Mouse (Mus musculus) forebrain, embryonic 10.5 days (tissue): ENCODE measurements around the gene Smc3. TPM values are rescaled to one million over a fixed set of nuclear protein-coding genes. Genes with fewer than 3 reads are reported as not detected.

Source experiments
- DNase-seq: peaks from one replicate; pipeline ENCODE4 v3.0.0-alpha.2; 2017; ENCODE audit warnings: low spot score; ENCODE audit errors: extremely low spot score
- H3K27ac ChIP-seq: fragments of 300-500 bp; sonication (generic); 2 replicates; pipeline ENCODE4 v1.5.1; 2016; ENCODE audit warnings: mild to moderate bottlenecking
- H3K27me3 ChIP-seq: fragments of 300-500 bp; sonication (generic); 2 replicates; pipeline ENCODE4 v1.6.1; 2016; ENCODE audit warnings: mild to moderate bottlenecking; ENCODE audit not compliant: poor library complexity, severe bottlenecking
- H3K36me3 ChIP-seq: fragments of 300-500 bp; sonication (generic); replicated peaks from 2 replicates; pipeline ENCODE4 v1.6.1; 2016; ENCODE audit warnings: mild to moderate bottlenecking, moderate library complexity
- H3K4me1 ChIP-seq: fragments of 300-500 bp; sonication (generic); 2 replicates; pipeline ENCODE4 v1.6.1; 2016
- H3K4me3 ChIP-seq: fragments of 300-500 bp; sonication (generic); 2 replicates; pipeline ENCODE4 v1.5.1; 2016; ENCODE audit warnings: mild to moderate bottlenecking, moderate library complexity
- H3K9me3 ChIP-seq: fragments of 300-500 bp; sonication (generic); 2 replicates; pipeline ENCODE4 v1.6.1; 2016; ENCODE audit warnings: mild to moderate bottlenecking, moderate library complexity
- WGBS: fragments of 180-500 bp; shearing (Covaris S2); methylation state at CpG from one replicate; pipeline ENCODE4 v1.1.7; 2016; 5-methylcytosine and 5-hydroxymethylcytosine counted together
- polyA plus RNA-seq: library from polyadenylated mRNA; unstranded; fragments of >200 nt; fragmentation: Nextera tagmentation; extraction: Ambion mirVana; gene quantifications from 2 replicates; pipeline ENCODE4 v1.2.1, GENCODE M21; 2016

The Smc3 gene
- polyA plus RNA-seq, 1 experiment from 2014 or later: 81.4 TPM

DNA sequence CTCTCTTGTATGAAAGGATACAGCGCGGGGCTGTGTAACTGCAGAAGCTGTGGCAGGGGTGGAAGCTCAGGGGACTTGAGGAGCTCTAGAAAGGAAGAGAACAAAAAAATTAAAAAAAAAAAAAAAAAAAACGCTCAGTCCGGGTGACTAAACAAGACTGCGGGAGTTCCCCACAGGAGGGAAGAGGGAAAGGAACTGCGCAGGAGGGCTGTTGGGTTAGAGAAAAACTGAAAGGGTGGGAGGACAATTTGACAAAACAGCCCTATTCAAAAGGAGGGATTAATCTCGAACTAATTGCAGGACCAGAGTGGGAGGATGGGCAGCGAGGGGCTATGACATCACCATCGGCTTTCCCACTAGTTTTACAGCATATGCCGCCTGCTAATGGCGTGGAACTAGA is 32.3 kb upstream of the Smc3 start:
- Histone ChIP-seq H3K9me3 (no peaks in the 10 kb centered on the region), H3K36me3 (no peaks in the 10 kb centered on the region), H3K27ac (peak overlapping the region; percentile 66; the same call in 1 of the 2 replicates), H3K4me3 (no peak overlapping the region; the same call in 1 of the 2 replicates), H3K4me1 (peaks cover 23% of the 10 kb centered on the region), H3K27me3 (no peaks in the 10 kb centered on the region)
- peak; percentile 54 for DNase-seq
- WGBS: 15% methylated on average over 11 of the region's 11 CpGs

GRCm38 (mm10) chr19:53568553-53568952 is 31.6 kb upstream of the Smc3 start:
- no peak for DNase-seq
- no peaks in the 10 kb centered on the region for H3K9me3 ChIP-seq
- H3K4me3 ChIP-seq: no peak overlapping the region
- no peaks in the 10 kb centered on the region for H3K27me3 ChIP-seq
- peaks cover 26% of the 10 kb centered on the region for H3K4me1 ChIP-seq
- peak overlapping the region; percentile 66; the same call in 1 of the 2 replicates for H3K27ac ChIP-seq
- 77% methylated on average over 3 of the region's 3 CpGs for WGBS
- no peaks in the 10 kb centered on the region for H3K36me3 ChIP-seq

- DNase-seq: no peak
These were observed 29.1 kb upstream of the Smc3 start for GRCm38 (mm10) chr19:53571056-53571455.

DNA sequence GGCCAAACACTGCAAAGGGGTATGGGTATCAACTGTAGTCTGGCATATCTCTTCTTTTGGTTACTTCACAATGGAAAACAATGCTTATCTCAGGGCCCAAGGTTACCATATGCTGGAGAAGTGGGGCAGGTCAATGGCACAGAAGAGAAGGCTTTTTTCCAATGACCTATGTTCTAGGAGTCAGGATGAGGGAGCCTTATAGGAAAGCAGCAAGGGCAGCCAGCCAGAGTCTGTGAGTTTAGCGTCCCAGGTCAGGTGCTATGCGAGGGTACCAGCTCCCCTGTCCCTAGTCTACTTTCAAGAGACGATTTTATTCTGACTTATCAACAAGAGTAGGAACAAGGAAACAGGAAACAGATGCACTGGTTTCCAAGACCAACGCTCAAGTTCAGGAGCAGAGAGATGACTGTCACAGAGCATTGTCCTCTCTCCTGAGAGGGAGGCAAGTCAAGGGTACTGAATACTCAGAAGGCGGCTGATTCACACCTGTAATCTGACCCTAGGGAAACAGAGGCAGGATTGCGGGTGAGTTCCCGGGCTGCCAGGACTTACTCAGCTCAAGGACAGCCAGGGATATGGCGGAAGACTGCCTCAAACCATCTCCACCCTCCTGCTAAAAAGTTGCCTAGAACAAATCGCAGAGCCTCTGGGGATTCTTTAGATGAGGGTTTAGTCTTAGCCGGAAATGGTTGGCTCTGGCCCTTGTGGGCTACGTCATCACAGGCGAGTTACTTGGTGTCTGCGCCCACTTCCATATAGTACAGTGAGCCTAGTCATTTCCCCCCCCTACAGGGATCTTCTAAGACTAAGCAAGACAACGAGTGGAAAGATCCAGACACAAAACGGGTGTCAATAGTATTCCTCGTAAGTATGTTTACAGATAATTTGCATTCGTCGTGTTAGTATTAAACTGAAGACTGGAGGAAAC is 28.4 kb upstream of the Smc3 start:
- Histone ChIP-seq H3K9me3 (no peaks in the 10 kb centered on the region), H3K4me1 (peaks cover 36% of the 10 kb centered on the region), H3K27ac (no peak overlapping the region), H3K36me3 (no peaks in the 10 kb centered on the region), H3K4me3 (no peak overlapping the region), H3K27me3 (no peaks in the 10 kb centered on the region)
- DNase-seq: no peak
- WGBS: 86% methylated on average over 18 of the region's 18 CpGs

More at GRCm38 (mm10) chr19:53571056-53571455, 29.1 kb upstream of the Smc3 start:
- Histone ChIP-seq H3K9me3 (no peaks in the 10 kb centered on the region), H3K27ac (no peak overlapping the region), H3K4me3 (no peak overlapping the region), H3K36me3 (no peaks in the 10 kb centered on the region), H3K4me1 (peaks cover 33% of the 10 kb centered on the region), H3K27me3 (no peaks in the 10 kb centered on the region)
- 84% methylated on average over 4 of the region's 4 CpGs for WGBS

DNA sequence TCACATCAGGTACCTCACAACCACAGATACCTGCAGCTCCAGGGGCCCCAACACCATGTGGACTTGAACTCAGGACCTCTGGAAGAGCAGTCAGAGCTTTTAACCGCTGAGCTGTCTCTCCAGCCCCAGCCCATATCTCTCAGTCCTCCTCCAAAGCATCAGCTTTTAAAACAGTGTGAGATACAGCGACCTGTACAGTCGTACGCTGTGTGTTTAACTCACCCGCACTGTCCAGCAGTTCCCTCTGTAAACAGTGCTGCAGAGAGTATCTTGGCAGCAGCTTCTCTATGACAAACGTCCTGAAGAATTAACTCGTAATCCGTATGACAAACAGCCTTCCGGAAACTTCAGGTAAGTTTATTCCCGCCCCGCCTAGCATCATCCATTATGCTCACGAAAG is 27.6 kb upstream of the Smc3 start:
- Histone ChIP-seq H3K27ac (0 out of 2 replicates have a peak overlapping the region, but pooled peaks have one; percentile 25), H3K9me3 (no peaks in the 10 kb centered on the region), H3K4me1 (peaks cover 38% of the 10 kb centered on the region), H3K36me3 (no peaks in the 10 kb centered on the region), H3K27me3 (no peaks in the 10 kb centered on the region), H3K4me3 (no peak overlapping the region)
- WGBS: 89% methylated on average over 12 of the region's 12 CpGs
- no peak for DNase-seq

DNA sequence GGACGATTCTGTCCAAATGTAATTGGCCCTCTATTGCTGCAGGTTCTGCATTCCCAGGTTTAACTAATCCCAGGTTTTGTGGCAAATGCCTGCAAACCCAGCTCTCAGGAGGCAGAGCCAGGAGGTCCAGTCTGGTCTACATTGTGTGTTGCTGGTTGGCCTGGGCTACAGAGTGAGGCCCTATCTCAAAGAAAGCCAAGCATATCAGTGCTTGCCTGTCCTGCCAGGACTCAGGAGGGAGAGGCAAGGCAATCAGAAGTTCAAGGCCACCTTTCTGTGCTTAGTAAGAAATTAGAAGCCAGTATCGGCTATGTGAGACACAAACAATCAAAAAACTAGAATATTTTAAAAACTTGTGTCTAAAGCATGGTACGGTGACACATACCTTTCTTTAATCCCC is 27.0 kb upstream of the Smc3 start:
- Histone ChIP-seq H3K36me3 (no peaks in the 10 kb centered on the region), H3K27me3 (no peaks in the 10 kb centered on the region), H3K4me1 (peaks cover 36% of the 10 kb centered on the region), H3K9me3 (no peaks in the 10 kb centered on the region), H3K27ac (peak overlapping the region; percentile 58; the same call in 1 of the 2 replicates), H3K4me3 (no peak overlapping the region)
- 86% methylated on average over 3 of the region's 3 CpGs for WGBS
- no peak for DNase-seq

DNA sequence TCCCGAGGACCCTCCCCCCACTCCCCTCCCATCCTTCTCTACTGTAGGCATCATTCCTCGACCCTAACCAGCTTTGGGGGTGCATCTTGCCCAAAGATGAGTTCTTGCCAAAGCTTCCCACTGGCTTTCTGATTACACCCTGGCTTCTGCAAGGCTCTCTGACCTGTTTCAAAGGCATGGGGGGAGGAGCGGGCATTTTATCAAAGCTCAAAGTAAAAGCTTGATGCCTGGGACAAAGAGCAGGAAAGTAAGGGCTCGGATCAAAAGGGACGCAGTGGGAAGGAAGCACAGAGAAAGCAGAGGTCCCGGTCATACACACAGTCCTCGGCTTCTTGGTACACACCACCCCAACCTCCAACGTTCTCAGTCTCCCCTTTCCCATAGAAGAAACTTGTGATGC is 26.1 kb upstream of the Smc3 start:
- no peak overlapping the region for H3K4me3 ChIP-seq

DNA sequence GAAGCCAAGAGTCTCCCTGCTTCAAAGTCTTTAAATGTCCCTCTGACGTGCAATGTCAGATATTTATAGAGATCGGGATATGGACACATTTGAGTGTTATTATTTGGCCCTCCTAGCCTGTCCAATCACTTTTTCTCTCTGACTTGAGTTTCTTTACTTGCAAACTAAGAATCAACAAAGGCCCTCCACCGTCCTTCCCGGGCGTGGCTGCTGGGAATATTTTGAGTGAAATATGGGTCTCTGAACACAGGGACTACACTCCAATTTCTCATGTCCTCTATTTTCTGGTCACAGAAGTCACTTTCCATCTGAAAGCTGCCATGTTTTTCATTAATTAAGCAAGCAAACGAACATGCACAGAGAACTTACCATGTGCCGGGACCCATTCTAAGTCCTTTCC is 25.7 kb upstream of the Smc3 start:
- Histone ChIP-seq H3K27me3 (no peaks in the 10 kb centered on the region), H3K36me3 (no peaks in the 10 kb centered on the region), H3K9me3 (no peaks in the 10 kb centered on the region), H3K27ac (0 out of 2 replicates have a peak overlapping the region, but pooled peaks have one; percentile 63), H3K4me3 (no peak overlapping the region), H3K4me1 (peaks cover 33% of the 10 kb centered on the region)
- 90% methylated on average over 7 of the region's 7 CpGs for WGBS
- no peak for DNase-seq

More for the DNA sequence above, 26.1 kb upstream of the Smc3 start:
- 57% methylated on average over 8 of the region's 8 CpGs for WGBS
- Histone ChIP-seq H3K9me3 (no peaks in the 10 kb centered on the region), H3K4me1 (peaks cover 33% of the 10 kb centered on the region), H3K27me3 (no peaks in the 10 kb centered on the region), H3K36me3 (no peaks in the 10 kb centered on the region), H3K27ac (peak overlapping the region; percentile 63)
- no peak for DNase-seq

- peaks cover 33% of the 10 kb centered on the region for H3K4me1 ChIP-seq
- 80% methylated on average over 4 of the region's 4 CpGs for WGBS
- no peak for DNase-seq
- no peak overlapping the region for H3K4me3 ChIP-seq
- H3K36me3 ChIP-seq: no peaks in the 10 kb centered on the region
- no peaks in the 10 kb centered on the region for H3K9me3 ChIP-seq
- no peak overlapping the region for H3K27ac ChIP-seq
- no peaks in the 10 kb centered on the region for H3K27me3 ChIP-seq
These were observed 24.7 kb upstream of the Smc3 start for GRCm38 (mm10) chr19:53575296-53576010.

DNA sequence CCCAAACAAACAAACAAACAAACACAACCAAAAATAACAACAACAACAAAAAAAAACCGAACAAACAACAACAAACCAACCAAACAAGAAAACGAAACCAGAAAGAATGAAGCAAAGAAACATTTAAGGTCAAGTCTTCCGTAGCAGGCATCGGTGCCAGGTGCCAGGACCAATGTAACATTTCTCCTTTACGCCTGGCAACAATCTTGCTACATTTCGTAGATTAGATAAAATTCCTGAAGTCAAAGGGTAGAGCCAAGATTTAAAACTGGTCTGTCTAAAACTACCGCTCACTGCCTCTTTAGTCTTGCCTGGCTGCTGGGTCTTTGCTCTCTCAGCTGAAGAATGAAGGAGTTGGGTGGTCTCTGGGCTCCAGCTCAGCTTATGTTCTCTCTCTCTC is 24.1 kb upstream of the Smc3 start:
- no peak overlapping the region for H3K4me3 ChIP-seq
- H3K36me3 ChIP-seq: no peaks in the 10 kb centered on the region
- no peaks in the 10 kb centered on the region for H3K9me3 ChIP-seq
- WGBS: 87% methylated on average over 7 of the region's 7 CpGs
- peaks cover 33% of the 10 kb centered on the region for H3K4me1 ChIP-seq
- H3K27me3 ChIP-seq: no peaks in the 10 kb centered on the region
- DNase-seq: no peak
- H3K27ac ChIP-seq: no peak overlapping the region

GRCm38 (mm10) chr19:53577025-53577800 is 23.0 kb upstream of the Smc3 start:
- Histone ChIP-seq H3K4me3 (no peak overlapping the region), H3K9me3 (no peaks in the 10 kb centered on the region), H3K4me1 (peaks cover 33% of the 10 kb centered on the region), H3K36me3 (no peaks in the 10 kb centered on the region), H3K27me3 (no peaks in the 10 kb centered on the region), H3K27ac (peak overlapping the region; percentile 65; the same call in 1 of the 2 replicates)
- no peak for DNase-seq
- WGBS: 54% methylated on average over 11 of the region's 11 CpGs

- DNase-seq: peak; percentile 64
- Histone ChIP-seq H3K9me3 (peaks cover 4% of the 10 kb centered on the region; the same call in 1 of the 2 replicates), H3K27me3 (no peaks in the 10 kb centered on the region), H3K4me3 (no peak overlapping the region), H3K4me1 (peaks cover 31% of the 10 kb centered on the region), H3K27ac (no peak overlapping the region), H3K36me3 (no peaks in the 10 kb centered on the region)
- WGBS: 14% methylated on average over 8 of the region's 8 CpGs
These were observed 21.5 kb upstream of the Smc3 start for GRCm38 (mm10) chr19:53578597-53579252.
